Mouse (Mus musculus): Measurements from ENCODE around the gene Impdh1.

Impdh1 gene

DNA sequence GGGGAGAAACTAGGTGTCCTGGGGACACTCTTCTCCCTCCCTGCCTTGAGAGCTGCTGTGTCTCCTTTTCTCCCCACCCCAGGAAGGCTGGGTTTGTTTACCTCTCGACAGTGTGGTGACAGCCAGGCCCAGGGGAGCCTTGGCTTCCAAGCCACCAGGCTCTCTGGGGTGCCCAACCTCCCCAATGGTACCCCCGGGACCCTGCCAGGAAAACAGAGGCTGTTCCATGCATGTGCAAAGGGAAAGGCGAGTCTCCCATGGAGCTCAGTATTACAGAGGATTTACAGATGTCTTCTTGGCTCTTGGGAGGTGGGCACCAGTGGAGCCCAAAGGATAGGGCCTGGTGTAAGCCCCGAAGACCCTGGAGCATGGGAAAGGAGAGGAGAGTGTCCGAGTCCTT is 2.7 kb downstream of the Impdh1 start:
- no peak for DNase-seq (ENCODE audit: low spot score in 2 of 2)

DNA sequence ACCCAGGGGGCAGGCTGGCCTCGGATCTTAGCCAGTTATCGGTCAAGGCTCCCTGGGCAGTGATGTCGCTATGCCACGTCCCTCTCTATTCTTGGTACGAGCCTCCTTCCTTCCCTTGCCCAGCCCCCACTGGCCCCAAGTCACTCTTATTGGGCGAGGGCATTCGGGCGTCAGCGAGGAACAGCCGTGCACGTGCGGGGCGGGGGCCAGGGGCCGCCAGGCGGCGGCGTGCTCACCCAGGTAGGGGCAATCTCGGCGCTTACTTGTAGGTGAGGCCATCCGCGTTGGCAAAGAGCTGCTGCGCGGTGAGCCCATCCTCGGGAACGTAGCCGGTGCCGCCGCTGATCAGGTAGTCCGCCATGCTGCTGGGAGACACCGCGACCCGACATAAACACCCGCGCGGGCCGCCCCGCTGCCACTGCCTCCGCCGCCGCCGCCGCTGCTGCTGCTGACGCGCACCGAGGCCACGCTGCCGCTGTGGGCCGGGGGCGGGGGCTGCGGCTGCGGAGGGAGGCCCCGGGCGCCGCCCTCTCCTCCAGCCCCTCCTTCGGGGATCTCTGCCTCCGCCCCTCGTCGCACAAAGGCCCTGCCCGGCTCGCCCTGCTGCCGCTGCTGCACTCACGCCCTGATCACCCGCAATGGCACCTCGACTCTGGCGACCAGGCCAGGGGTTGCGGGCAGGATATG is 4.2 kb downstream of the Impdh1 start:
- peak; percentile 49 to 63 for DNase-seq (ENCODE audit: low spot score in 2 of 2)

DNA sequence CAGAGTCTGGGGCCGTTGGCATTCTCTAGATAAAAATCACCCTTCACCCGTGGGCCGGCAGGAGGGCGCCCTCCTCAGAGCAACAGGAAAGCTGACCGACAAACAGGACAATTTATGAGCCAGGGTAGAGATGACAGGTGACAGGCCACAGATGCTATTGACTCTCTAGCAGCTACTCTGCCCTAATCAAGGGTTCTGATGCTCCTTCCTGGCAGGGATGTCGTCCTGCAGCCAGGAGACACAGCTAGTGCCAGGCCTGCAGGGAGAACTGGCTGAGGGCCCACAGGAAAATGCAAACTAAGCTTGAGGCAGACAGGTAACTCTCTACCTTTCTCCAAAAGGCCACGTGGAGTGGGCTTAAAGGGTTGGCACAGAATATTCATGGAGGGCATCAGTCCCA is 5.0 kb downstream of the Impdh1 start:
- no peak for DNase-seq (ENCODE audit: low spot score in 2 of 2)

DNA sequence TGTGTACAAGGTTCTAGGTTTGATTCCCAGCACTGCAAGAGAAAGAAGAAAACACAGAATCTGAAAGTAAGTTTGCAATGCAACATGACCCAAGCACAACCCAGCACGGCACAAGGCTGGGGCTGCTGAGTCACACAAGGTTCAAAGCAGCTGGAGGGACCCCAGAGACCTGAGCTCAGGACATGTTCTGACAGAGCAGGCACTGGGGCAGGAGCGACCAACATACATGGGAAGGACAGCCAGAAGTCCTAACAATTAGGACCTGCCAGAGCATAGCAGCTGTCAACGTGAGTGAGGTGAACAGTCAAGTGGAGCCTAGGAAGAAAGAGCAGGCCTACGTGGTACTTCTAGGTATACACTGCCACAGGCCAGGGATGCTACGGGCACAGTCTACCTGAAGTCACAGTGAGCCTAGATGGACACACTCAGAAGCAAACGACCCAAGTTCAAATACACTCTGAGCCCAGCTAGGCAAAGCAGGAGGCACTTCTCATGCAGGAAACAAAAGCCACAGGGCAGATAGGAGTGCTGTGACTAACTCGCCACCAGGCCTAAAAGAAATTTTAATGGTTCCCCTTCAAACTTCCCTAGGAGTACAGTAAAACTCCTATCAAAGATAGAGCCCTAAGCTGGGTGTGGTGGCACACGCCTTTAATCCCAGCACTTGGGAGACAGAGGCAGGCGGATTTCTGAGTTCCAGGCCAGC is 5.8 kb downstream of the Impdh1 start:
- DNase-seq (ENCODE audit: low spot score in 2 of 2) = no peak

DNA sequence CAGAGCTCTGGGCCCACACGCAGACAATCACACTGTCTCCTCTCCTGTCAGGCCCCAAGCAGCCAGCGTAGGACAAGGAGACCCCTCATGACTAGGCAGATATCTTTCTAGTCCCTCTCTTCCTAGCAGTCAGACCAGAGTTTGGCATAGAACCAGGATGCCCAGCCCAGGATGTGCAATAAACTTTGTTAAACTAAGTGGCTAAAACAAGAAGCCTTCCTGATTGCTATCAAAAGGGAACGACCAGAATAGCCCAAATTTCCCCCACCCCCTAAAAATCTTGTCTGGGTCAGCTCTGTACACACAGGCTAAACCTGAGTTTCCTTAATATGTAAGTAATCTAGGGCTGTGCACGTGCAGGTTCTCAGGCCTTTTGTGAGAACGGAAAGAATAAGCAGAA is 8.0 kb downstream of the Impdh1 start:
- DNase-seq (ENCODE audit: low spot score in 2 of 2) = no peak

DNA sequence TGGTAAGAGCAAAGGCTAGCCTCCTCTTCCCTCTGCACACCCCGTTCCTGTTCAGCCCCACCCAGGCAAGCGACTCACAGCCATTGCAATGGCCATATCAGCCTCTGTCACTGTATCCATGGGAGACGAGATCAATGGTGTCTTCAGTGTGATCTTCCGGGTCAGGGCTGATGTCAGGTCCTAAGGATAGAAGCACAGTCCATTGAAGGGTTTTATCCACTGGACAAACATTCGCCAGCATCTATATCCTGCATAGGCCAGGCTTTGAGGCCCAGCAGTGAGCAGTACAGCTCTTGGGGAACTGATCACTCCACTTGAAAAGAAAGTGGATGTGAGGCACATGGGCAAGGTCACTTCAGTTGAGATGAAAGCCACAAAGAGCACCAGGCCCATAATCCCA is 9.1 kb downstream of the Impdh1 start:
- no peak for DNase-seq (ENCODE audit: low spot score in 2 of 2)

DNA sequence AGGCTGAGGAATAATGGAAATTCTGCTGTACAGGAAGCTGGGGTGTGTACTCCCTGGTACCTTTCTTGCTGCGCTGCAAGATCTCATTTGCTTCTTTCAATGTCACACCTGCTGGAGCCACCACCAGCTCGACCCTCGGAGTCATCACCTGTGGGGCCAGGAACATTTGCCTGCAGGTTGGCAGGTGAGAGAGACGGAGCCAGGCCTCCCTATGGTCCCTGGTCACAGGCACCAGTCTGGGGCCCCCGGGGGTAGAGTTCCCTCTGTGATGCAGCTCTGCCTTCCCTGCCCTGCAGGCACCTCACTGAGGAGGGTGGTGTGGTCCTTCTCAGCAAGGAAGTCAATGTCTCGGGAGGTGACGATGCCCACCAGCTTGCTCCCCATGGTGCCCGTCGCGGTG is 10.2 kb downstream of the Impdh1 start:
- DNase-seq (ENCODE audit: low spot score in 2 of 2) = no peak

DNA sequence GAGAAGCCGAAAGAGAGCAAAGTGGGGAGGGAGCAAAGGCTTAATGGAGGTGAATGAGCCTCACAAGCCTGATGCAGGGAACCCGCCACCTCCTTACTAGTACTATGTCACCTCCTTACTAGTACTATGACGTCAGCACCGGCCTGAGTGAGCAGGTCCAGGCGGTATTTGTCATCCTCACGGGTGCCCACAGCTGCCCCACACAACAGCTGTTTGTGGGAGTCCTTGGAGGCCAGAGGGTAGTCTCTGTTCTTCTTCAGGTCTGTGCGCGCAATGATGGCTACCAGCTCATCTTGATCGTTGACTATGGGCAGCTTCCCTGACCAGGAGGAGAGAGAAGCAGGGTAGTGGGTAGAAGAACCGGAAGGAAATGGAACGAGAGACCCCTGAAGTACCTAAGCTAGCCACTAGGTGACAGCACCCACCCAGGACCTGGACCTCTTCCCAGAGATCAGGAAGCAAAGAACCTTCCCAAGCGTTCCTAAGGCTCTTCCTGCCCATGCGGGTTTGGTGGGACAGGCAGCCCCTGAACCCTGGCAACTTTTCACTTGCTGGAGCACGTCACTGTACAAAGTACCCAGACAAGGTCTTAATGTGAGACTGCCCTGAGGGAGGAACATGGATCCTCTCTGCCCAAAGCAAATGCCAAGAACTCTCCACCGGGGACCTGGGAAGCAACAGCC is 11.1 kb downstream of the Impdh1 start:
- DNase-seq (ENCODE audit: low spot score in 2 of 2) = no peak

DNA sequence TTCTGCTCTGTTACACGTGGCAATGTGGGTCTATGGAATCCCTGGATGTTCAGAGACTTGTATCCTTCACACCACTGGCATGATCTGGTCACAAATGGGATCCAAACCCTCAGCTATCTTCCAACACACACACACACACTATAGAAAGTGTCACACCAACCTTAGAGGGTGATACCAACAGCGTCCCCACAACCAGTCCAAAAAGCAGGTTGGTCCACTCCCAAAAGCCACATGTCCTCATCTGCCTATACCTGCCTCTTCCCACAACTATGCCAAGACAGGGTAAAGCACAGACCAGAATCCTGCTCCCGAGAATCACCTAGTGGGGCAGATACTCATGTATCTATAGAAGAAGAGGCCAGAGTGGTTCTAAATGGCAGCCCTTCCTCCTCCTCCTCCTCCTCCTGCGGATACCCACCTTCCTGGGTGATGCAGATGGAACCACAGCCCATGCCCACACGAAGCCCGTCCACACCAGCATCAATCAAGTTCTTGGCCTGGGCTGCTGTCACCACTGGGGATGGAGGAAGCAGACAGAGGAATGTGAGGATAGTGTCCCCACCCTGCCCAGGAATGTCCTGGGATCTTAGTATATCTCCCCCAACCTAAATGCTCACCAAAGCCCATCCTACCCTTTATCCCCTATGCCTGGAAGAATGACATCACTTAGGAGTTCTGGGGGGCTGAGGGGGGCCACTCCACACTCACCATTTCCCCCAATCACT is 12.1 kb downstream of the Impdh1 start:
- no peak for DNase-seq (ENCODE audit: low spot score in 2 of 2)

DNA sequence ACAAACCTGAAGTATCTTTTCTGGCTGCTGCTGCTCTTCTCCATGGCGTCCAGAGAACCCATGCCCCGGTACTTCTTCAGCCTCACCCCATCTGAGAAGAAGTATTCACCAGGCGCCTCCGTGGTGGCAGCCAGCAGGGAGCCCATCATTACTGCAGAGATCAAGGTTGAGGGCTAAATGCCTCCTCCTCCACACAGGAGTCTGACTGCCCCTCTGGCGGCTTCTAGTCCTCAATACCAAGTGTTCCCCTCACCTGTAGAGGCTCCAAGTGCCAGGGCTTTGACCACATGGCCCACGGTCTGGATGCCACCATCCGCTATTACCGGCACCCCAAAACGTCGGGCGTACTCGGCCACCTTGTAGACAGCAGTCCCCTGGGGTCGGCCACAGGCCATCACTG is 13.1 kb downstream of the Impdh1 start:
- DNase-seq (ENCODE audit: low spot score in 2 of 2) = no peak

DNA sequence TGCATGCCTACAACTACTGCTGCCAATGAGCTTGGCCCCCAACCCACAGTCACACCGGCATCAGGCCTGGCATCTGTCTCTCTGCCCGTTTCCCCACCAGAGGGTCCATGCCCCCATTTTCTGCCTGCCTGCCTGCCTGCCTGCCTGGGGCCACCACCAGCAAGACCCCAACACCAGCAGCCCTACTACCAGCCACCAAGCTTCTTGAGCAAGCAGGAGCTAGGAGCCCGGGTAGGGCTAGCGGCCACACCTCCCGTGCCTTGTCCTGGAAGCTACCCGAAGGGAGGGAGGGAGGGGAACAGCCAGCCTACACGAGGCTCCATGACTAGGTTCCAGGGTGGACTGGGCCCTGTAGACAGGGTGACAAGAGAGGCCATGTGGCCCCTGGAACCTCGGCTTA is 14.2 kb downstream of the Impdh1 start:
- DNase-seq (ENCODE audit: low spot score in 2 of 2) = no peak

DNA sequence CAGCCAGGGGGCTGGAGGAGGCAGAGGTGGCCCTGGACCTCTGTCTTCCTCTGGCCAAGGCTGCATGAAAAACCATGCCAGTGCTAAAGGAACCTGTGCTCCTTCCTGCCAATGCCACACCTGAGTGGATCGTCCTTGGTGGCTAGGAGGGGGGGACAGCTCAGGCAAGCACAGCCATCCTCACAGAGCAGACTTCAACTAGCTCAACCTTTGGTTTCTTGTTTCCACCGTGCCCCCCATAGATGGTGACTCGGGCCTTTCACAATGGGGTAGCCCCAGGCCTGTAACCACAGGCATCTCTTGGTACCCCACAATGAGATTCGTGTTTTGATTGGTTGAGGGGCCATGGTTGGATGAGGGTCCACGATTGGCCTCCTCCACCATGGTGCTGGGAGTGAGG is 14.8 kb downstream of the Impdh1 start:
- DNase-seq (ENCODE audit: low spot score in 2 of 2) = no peak

DNA sequence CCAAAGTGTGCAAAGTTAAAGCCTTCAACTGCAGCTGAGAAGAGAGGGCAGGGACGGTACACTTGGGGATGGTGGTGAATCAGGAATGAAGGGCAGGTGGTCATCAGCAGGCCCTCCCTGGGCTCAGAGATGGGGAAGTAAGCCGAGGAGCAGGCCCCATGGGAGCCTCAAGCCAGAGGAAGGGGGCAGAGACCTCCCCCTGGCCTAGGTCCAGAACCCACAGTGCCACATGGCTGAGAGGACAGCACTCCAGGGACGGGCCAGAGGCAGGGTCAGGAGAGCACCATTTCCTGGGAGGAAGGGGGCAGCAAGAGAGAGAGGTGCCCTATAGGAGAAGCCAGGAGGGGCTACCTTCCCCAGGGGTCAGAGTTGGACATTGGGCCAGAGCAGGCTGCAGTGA is 15.7 kb downstream of the Impdh1 start:
- no peak for DNase-seq (ENCODE audit: low spot score in 2 of 2)

DNA sequence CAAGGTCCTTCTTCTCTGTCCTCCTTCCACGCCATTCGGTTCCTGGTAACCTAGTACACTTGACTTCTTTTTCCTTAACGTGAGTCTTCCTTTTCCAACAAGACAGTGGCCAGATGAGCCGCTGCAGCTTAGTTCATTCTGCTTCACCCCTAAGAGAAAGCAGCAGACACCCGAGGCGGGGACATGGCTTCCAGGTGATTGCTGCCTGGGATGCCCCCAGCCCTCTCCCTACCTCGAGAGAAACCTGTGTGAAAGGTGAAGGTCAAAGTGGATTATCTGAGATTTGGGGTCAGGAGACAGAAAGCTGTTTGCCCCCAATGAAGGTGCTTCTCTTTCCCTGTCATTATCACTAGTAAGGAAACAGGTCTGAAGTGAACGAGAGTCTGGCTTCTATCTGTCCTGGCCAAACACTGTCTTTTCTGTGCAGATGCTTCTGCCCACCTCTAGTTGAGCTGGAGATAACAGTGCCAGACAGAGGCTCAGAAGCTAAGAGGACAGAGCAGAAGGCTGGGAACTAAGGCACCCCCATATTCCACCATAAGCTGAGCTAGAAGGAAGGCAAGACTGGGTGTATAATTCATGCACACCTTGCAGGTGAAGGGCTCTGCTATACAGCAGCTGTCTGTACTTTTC is 16.8 kb downstream of the Impdh1 start:
- DNase-seq (ENCODE audit: low spot score in 2 of 2) = no peak

DNA sequence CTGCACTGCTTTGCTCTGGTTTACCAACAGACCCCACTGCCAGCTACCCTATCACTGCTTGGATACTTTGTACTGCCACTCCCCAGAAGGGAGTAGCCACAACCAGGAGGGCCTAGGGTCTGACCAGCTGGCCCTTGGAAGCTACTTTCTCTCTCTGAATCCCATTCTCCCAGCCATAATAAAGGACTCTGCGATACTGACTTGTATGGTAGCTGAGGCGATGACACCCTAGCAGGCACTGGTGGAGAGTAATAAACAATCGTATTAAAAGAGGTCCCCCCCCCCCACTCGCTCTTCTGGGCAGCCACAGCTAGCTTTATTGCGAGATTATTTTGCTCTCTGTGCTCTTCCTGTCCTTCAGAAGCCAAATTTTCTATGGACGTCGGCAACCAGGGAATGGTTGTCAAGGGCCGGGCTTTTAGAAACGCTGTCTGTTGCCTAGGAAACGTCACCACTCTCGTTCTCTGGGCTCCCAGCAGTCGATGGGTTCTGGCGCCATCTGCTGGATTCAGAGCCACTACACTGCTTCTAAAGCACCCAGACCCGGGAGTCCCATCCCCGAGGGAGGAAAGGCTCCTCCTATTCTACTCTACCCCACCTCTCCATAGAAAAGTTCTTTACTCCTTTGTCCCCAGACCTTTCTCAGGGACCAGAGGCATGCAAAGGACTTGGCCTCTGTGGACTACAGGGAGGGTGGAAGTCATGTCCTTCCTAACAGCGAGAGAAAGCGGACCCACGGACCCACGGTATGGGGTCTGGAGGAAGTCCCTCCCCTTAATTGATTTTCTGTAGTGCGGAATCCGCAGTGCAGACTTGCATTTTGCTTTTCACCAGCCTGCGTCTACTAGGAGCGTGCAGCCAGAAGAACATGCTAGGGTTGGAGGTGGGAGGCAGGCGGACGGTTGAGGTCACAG is 17.6 kb downstream of the Impdh1 start:
- DNase-seq (ENCODE audit: low spot score in 2 of 2) = peak; percentile 86 to 92

DNA sequence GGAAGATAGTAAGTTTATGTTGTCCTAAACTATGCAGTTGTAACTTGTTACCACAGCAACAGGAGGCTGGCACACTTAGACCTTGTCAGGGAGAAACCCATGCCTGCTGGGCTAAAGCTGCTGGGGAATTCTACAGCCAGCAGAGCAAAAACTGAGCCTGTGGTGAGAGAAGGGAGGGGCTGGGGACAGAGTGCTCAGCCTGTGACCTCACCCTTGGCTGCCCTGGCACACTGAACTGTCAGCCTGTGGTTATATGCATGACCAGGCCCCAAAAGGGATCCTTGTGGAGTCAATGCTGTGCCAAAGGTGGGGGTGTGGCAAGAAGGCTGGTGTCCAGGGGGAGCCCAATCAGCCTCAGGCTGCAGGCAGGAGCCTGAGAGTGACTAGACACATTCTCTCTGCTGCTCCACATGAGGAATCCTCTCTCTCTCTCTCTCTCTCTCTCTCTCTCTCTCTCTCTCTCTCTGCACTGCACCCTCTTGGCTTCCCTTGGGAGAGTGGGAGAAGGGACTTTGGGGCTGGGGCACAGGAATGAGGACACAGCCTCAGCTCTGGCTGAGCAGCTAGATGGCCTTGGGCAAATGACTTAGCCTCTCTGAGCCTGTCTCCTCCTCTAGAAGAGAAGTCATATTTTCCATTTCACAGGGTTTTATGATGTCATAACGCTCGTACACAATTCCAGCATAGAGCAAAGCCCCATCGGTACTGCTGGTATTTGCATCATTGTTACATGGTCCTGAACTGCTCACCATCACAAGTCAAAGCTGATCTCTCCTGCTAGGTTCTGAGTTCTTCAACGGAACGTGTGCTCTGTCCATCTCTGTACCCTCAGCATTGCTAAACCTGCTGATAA is 20.1 kb downstream of the Impdh1 start:
- DNase-seq (ENCODE audit: low spot score in 2 of 2) = no peak

DNA sequence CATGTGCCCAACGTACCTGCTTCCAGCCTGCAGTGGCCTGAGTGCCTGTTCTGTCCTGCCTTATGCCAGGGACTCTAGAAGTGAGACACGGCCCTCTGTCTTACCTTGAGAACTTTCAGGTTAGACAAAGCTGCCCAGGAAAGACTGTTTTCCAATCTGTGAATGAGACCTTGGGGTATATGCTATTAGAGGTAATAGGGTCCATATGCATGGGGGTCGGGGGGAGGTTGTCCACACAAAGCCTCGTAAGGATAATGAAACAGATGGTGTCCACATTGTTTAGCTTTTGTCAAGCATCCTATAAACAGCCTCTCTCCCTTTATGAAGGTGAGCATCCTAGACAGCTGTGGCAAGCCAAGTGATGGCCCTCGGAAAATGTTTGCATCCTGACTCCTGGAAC is 21.0 kb downstream of the Impdh1 start:
- DNase-seq (ENCODE audit: low spot score in 2 of 2) = no peak

DNA sequence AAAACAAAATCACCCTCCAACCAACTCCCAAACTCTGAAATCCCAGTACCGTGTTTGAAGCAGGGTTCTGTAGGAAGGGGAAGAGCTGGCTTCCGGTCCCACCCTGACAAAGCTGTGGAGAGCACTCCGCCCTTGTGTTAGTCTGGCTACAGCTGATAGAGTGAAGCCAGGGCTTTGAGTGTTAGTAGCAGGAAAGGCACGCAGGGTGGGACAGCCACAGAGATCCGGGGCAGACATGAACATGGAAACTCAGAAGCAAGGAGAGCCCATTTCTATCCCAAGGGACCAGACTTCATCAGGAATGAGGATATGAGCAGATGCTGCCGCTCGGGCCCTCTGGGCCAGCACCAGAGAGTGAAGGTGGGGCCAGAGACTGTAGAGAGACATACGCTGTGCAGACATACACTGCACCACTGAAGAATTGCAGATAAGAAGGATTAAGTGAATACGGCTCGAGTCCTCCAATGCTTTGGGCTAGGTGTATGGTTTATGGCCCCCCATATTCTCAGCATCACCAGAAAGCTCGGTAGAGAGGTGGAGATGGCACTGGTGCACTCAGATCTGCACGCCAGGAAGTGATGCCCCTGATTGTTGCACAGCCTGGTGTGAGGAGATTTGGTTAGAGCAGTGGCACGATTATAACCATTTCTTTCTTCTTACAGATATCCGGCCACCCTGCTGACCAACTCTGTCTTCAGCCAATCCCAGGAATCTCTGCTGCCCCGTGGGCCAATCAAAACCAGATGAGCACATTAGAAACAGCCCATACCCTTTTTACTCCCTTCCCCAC is 22.0 kb downstream of the Impdh1 start:
- peak in 1 of 2 experiments; percentile 0 for DNase-seq (ENCODE audit: low spot score in 2 of 2)

DNA sequence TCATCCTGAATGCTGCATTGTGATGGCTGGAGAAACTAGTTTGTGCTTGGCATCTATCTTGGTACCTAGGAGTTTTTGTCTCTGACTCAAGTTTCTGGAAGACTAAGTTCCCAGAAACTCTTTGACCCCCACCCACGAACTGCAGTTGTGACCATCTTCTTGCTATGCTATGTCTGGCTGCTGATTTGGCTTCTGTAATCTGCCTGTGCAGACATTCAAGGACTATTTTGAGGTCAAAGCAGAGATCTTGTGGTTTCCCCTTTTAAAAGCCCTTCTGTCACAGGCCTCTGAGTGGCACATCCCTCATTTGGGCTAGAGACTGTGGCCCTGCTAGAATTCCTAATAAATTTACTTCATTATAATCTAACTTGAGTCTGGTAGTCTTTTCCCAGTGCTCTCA is 28.2 kb downstream of the Impdh1 start:
- no peak for DNase-seq (ENCODE audit: low spot score in 2 of 2)

All from frontal cortex, postnatal 14 days (tissue).